ENCODE assay signal across 17 mouse cellular contexts in the genomic region with DNA sequence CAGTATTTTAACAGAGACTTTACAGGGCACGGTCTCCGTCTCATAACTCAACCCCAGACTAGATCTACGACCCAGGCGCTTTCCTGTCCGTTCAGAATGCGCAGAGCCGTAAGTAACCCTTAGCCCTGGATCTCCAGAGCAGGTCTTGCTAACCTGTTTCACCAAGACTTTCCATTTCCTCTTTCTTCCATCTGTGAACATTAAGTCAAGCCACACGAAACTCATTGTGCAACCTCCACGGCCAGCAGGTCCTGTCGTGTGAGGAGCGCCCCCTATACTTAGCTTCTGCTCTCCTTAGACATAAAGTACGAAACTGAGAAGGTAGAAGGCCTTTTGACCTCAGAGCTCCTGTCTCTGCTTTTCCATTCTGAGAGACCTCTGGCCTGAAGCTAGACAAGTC.
DNase-seq lines count a peak whose midpoint lies in the region; ATAC-seq and TF ChIP-seq lines count a peak whose summit lies in the region.
"Had no signal": no experiment of that assay in that cellular context is flagged by ENCODE, and none has a peak within 500 bp of the region (broad histone marks: within the 10 kb centered on the region; RNA-seq: fewer than 3 reads in every experiment).

No protein-coding gene starts in this region.

- in situ Hi-C loops in CH12.LX (cut with MboI; ENCODE audit: low pct_ligation_motif_present, low pct_unique_long_range_greater_than_20kb, low sequenced_read_pairs) = no loop called here

- no peak overlapping the region for H3K9ac ChIP-seq in lung, postnatal 0 days (replicated peaks; ENCODE audit: low read depth)
- H3K9ac ChIP-seq in CH12.LX (ENCODE audit: insufficient read depth, low read depth) = no peak overlapping the region
- no peak overlapping the region for H3K9ac ChIP-seq in hindbrain, embryonic 13.5 days
- H3K9ac ChIP-seq: hindbrain, embryonic 14.5 days had no signal

- dilution Hi-C loops in CH12.LX (cut with MboI; ENCODE audit: extremely low pct_ligation_motif_present, extremely low pct_unique_long_range_greater_than_20kb, low sequenced_read_pairs) = no loop called here

- WGBS in lung, postnatal 0 days = 81% methylated on average over 12 of the region's 12 CpGs
- WGBS in hindbrain, embryonic 13.5 days = 88% methylated on average over 12 of the region's 12 CpGs

- H3K79me2 ChIP-seq in CH12.LX (replicated peaks; ENCODE audit: control insufficient read depth, extremely low read depth, insufficient read depth, poor library complexity, severe bottlenecking) = no peaks in the 10 kb centered on the region

- peak; percentile 7 for DNase-seq in CD4-positive, CD25-positive, alpha-beta regulatory T cell, adult 2 months (ENCODE audit: low read depth, low spot score)
- peak; percentile 44 for DNase-seq in lung, postnatal 0 days (ENCODE audit: low spot score)
- no peak for DNase-seq in lung, adult 18-20 months
- DNase-seq in CH12.LX (ENCODE audit: extremely low read depth) = peak; percentile 90
- DNase-seq in gastrocnemius, postnatal 25 days = no peak
- DNase-seq: adrenal gland, adult 2 months; cerebellum, adult 9-10 months; kidney, adult 11 months; kidney, postnatal 25 days; thymus, adult 2 months had no signal

- H3K4me3 ChIP-seq in lung, postnatal 0 days (ENCODE audit: low read depth, low read length) = no peak overlapping the region
- H3K4me3 ChIP-seq in CH12.LX (replicated peaks in 1 of 3; ENCODE audit: low read depth in 2 of 3, low read length in 2 of 3, poor library complexity in 1 of 3) = no peak overlapping the region
- H3K4me3 ChIP-seq in hindbrain, embryonic 13.5 days = no peak overlapping the region
- H3K4me3 ChIP-seq: megakaryocyte, embryonic 14.5 days had no signal

- no peak for TF ChIP-seq EP300 in lung, postnatal 0 days (IDR thresholded peaks at IDR 0.05)
- TF ChIP-seq EP300 in CH12.LX (IDR thresholded peaks at IDR 0.05; ENCODE audit: low read length) = peak; percentile 86

- H3K27ac ChIP-seq in lung, postnatal 0 days (ENCODE audit: low read length) = no peak overlapping the region
- H3K27ac ChIP-seq in CH12.LX (ENCODE audit: insufficient read depth, low read depth) = no peak overlapping the region
- no peak overlapping the region for H3K27ac ChIP-seq in hindbrain, embryonic 13.5 days
- H3K27ac ChIP-seq: hindbrain, embryonic 14.5 days had no signal

- no peak for ATAC-seq in CD4-positive, CD25-positive, alpha-beta regulatory T cell, adult 4 months
- no peak for ATAC-seq in lung, postnatal 0 days
- ATAC-seq in megakaryocyte-erythroid progenitor cell, adult 5-6 weeks (replicated peaks; ENCODE audit: low FRiP score, low TSS enrichment, poor library complexity, severe bottlenecking) = peak; percentile 68
- no peak for ATAC-seq in hindbrain, embryonic 13.5 days (ENCODE audit: low FRiP score)
- ATAC-seq: forebrain, embryonic 14.5 days had no signal

- H3K27me3 ChIP-seq in lung, postnatal 0 days (replicated peaks; ENCODE audit: insufficient read depth, low read length) = no peaks in the 10 kb centered on the region
- no peaks in the 10 kb centered on the region for H3K27me3 ChIP-seq in CH12.LX (replicated peaks)
- H3K27me3 ChIP-seq in hindbrain, embryonic 13.5 days = no peaks in the 10 kb centered on the region

- TF ChIP-seq POLR2A in CH12.LX (IDR thresholded peaks at IDR 0.05; ENCODE audit: low read depth, low read length) = no peak

- no peaks in the 10 kb centered on the region for H3K4me1 ChIP-seq in lung, postnatal 0 days (ENCODE audit: insufficient read depth, low read depth, low read length)
- H3K4me1 ChIP-seq in CH12.LX (ENCODE audit: control insufficient read depth in 1 of 2, insufficient read depth in 2 of 2) = peaks cover 0 to 8% of the 10 kb centered on the region in 2 experiments; a peak in 2 of 4 replicates
- no peaks in the 10 kb centered on the region for H3K4me1 ChIP-seq in hindbrain, embryonic 13.5 days (replicated peaks)
- H3K4me1 ChIP-seq: megakaryocyte, embryonic 14.5 days had no signal

- H3K9me3 ChIP-seq in lung, postnatal 0 days (ENCODE audit: low read length) = no peaks in the 10 kb centered on the region
- no peaks in the 10 kb centered on the region for H3K9me3 ChIP-seq in CH12.LX (replicated peaks; ENCODE audit: low read length)
- peaks cover 5% of the 10 kb centered on the region for H3K9me3 ChIP-seq in hindbrain, embryonic 13.5 days

- peak; percentile 41 for TF ChIP-seq CTCF in lung, postnatal 0 days (IDR thresholded peaks at IDR 0.05)
- TF ChIP-seq CTCF in CH12.LX (conservative IDR thresholded peaks at IDR 0.05 in 1 of 2, IDR thresholded peaks at IDR 0.05 in 1 of 2; ENCODE audit: low read depth in 2 of 2, low read length in 2 of 2) = peak; percentile 42 to 83; a peak in 3 of 4 replicates

- H3K4me2 ChIP-seq in lung, postnatal 0 days (replicated peaks; ENCODE audit: low read depth, low read length) = no peak overlapping the region
- H3K4me2 ChIP-seq in CH12.LX (ENCODE audit: insufficient read depth, low read depth, poor library complexity, severe bottlenecking) = peak overlapping the region; percentile 50; the same call in 1 of the 2 replicates
- H3K4me2 ChIP-seq in hindbrain, embryonic 13.5 days = no peak overlapping the region
- H3K4me2 ChIP-seq: hindbrain, embryonic 14.5 days had no signal

- peak; percentile 60 for TF ChIP-seq RAD21 in CH12.LX (IDR thresholded peaks at IDR 0.05; ENCODE audit: low read depth, low read length)

- H3K36me3 ChIP-seq in lung, postnatal 0 days (ENCODE audit: insufficient read depth, low read length) = no peaks in the 10 kb centered on the region
- H3K36me3 ChIP-seq in CH12.LX (replicated peaks in 1 of 2; ENCODE audit: control insufficient read depth in 1 of 2, insufficient read depth in 1 of 2, low read length in 1 of 2) = no peaks in the 10 kb centered on the region
- no peaks in the 10 kb centered on the region for H3K36me3 ChIP-seq in hindbrain, embryonic 13.5 days
- H3K36me3 ChIP-seq: G1E had no signal

TF ChIP-seq in CH12.LX, 34 proteins besides CTCF, POLR2A, EP300 and RAD21:
- TF ChIP-seq ZKSCAN1 (IDR thresholded peaks at IDR 0.05; ENCODE audit: borderline replicate concordance, low read depth, low read length) = no peak
- TF ChIP-seq E2F4 (IDR thresholded peaks at IDR 0.05; ENCODE audit: insufficient replicate concordance, low read depth, low read length) = no peak
- TF ChIP-seq JUN (IDR thresholded peaks at IDR 0.05; ENCODE audit: insufficient read depth, low read depth, low read length) = 0 out of 2 replicates have a peak, but pooled peaks have one; percentile 22
- peak; percentile 42 for TF ChIP-seq SMC3 (IDR thresholded peaks at IDR 0.05; ENCODE audit: low read depth, low read length)
- no peak for TF ChIP-seq CHD1 (IDR thresholded peaks at IDR 0.05; ENCODE audit: low read depth, low read length)
- 0 out of 2 replicates have a peak, but pooled peaks have one; percentile 46 for TF ChIP-seq MYC (IDR thresholded peaks at IDR 0.05; ENCODE audit: low read depth, low read length)
- peak; percentile 37; the same call in 1 of the 2 replicates for TF ChIP-seq ETS1 (conservative IDR thresholded peaks at IDR 0.05; ENCODE audit: low read depth, low read length)
- 0 out of 2 replicates have a peak, but pooled peaks have one; percentile 15 for TF ChIP-seq BHLHE40 (IDR thresholded peaks at IDR 0.05; ENCODE audit: low read depth, low read length)
- TF ChIP-seq MAX (IDR thresholded peaks at IDR 0.05; ENCODE audit: low read length) = peak; percentile 50
- TF ChIP-seq MAFK (IDR thresholded peaks at IDR 0.05; ENCODE audit: insufficient replicate concordance, low read length) = 0 out of 2 replicates have a peak, but pooled peaks have one; percentile 23
- TF ChIP-seq JUND (conservative IDR thresholded peaks at IDR 0.05; ENCODE audit: low read depth, low read length) = peak; percentile 40; the same call in 1 of the 2 replicates
- no peak for TF ChIP-seq PAX5 (IDR thresholded peaks at IDR 0.05; ENCODE audit: low read length)
- peak; percentile 79 for TF ChIP-seq IRF4 (IDR thresholded peaks at IDR 0.05; ENCODE audit: low read depth, low read length)
- TF ChIP-seq MEF2A (IDR thresholded peaks at IDR 0.05; ENCODE audit: borderline replicate concordance, low read depth, low read length) = peak; percentile 22; the same call in 1 of the 2 replicates
- TF ChIP-seq NRF1 (IDR thresholded peaks at IDR 0.05; ENCODE audit: low read depth, low read length) = peak; percentile 45; the same call in 1 of the 2 replicates

Comparison
In these comparisons a context has a peak if more than half of its experiments do, and no peak if none do; other contexts are left out.
1. DNase-seq: peak in CD4-positive, CD25-positive, alpha-beta regulatory T cell, adult 2 months (single experiment), lung, postnatal 0 days (single experiment) and CH12.LX (single experiment); none in lung, adult 18-20 months (0 of 2) and gastrocnemius, postnatal 25 days (single experiment).